Mouse (Mus musculus) telencephalon, adult 2 months (tissue): ENCODE measurements at regions not wholly inside any gene's neighbourhood (a gene's known extent, or its start where the extent isn't known, plus 50 kb on each side); places are given as distances from the start of the nearest gene placed in this dataset.

Experiments used
- DNase-seq: peaks from one replicate; pipeline ENCODE4 v3.0.0-alpha.2; 2011; ENCODE audit warnings: low read depth, low spot score

- DNase-seq: no peak
These were observed 298.1 kb downstream of the Gulp1 start for GRCm38 (mm10) chr1:44849366-44849951.

GRCm38 (mm10) chr1:44863390-44863789 lies 312.1 kb downstream of the Gulp1 start:
- peak; percentile 6 for DNase-seq

- no peak for DNase-seq
These were observed 312.5 kb downstream of the Gulp1 start for GRCm38 (mm10) chr1:44863818-44864217.

GRCm38 (mm10) chr1:44891611-44892010 lies 340.3 kb downstream of the Gulp1 start:
- DNase-seq: no peak

- no peak for DNase-seq
These were observed 341.1 kb downstream of the Gulp1 start for GRCm38 (mm10) chr1:44892378-44892777.
